In the genomic region with DNA sequence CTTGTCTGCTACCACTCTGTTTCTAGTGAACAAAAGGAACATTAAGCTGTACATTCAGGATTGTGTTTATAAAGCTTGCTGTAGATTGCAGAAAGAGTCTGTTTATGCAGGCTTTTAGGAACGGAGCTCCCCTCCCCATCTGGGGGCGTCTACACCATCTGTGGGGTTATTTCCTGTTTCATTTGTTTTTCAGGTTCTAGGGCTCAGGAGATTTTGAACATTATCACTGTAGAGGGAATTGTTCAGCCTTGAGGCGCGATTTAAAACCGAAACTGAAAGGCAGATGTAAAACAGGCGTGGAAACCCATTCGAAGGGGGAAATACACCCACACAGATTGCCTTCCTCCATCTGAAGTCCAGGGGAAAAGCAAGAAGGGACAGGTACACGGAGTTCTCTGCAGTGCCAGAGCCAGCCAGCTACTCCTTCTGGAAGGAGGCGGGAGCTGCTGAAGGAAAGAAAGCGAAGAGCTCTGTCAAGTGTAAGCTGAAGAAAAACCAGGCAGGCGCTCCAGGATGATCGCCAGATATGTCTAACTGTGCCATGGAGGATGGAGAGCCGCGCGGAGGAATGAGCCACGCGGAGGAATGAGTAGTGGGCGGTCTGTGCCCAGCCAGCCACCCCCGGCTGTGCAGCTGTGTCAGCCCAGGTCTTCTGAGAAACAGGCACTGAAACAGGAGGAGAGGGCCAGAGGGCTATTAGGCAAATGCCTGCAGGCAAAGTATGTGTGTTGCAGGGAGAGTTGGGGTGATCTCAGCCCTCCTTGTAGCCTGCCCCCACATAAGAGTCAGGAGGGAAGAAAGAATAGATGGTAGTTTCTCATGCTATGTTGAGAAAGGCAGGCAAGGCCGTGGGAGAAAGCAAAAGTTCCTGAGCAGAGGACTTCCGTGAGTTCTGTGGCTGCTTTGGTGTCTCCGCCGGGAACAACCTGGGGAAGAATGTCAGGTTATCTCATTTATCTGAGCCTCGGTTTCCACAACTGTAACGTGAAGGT, we compare ENCODE assay signal across 8 mouse cellular contexts. TPM values are rescaled to one million over a fixed set of nuclear protein-coding genes. Genes with fewer than 3 reads are reported as not detected.
A peak's percentile ranks its signal among the peaks of the same experiment; 100 is the strongest.
DNase-seq lines count a peak whose midpoint lies in the region; ATAC-seq and TF ChIP-seq lines count a peak whose summit lies in the region.

No protein-coding gene starts in this region.

- TF ChIP-seq EP300 in heart, postnatal 0 days (IDR thresholded peaks at IDR 0.05; ENCODE audit: low read depth): no peak

- 66% methylated on average over 25 of the region's 25 CpGs for WGBS in forebrain, embryonic 10.5 days
- WGBS in heart, postnatal 0 days: 33% methylated on average over 25 of the region's 25 CpGs
- 33% methylated on average over 25 of the region's 25 CpGs for WGBS in liver, embryonic 16.5 days (ENCODE audit: insufficient replicate concordance)

- H3K27me3 ChIP-seq in forebrain, embryonic 10.5 days (ENCODE audit: poor library complexity, severe bottlenecking): no peaks in the 10 kb centered on the region
- H3K27me3 ChIP-seq in heart, postnatal 0 days (ENCODE audit: control insufficient read depth, insufficient read depth, low read length): no peaks in the 10 kb centered on the region
- no peaks in the 10 kb centered on the region for H3K27me3 ChIP-seq in liver, embryonic 16.5 days (ENCODE audit: control insufficient read depth, insufficient read depth, low read depth, low read length)

- peak overlapping the region; percentile 11; the same call in 1 of the 2 replicates for H3K4me3 ChIP-seq in forebrain, embryonic 10.5 days
- peak overlapping the region; percentile 46 for H3K4me3 ChIP-seq in heart, postnatal 0 days (ENCODE audit: low read depth, low read length)
- H3K4me3 ChIP-seq in liver, embryonic 16.5 days (ENCODE audit: low read depth, low read length): peak overlapping the region; percentile 55

- peak overlapping the region; percentile 53 for H3K27ac ChIP-seq in forebrain, embryonic 10.5 days
- no peak overlapping the region for H3K27ac ChIP-seq in heart, postnatal 0 days (ENCODE audit: low read depth)
- H3K27ac ChIP-seq in liver, embryonic 16.5 days (ENCODE audit: low read length): no peak overlapping the region

- H3K36me3 ChIP-seq in forebrain, embryonic 10.5 days (replicated peaks): no peaks in the 10 kb centered on the region
- H3K36me3 ChIP-seq in heart, postnatal 0 days (replicated peaks; ENCODE audit: control insufficient read depth, insufficient read depth, low read length): no peaks in the 10 kb centered on the region
- H3K36me3 ChIP-seq in liver, embryonic 16.5 days (ENCODE audit: control insufficient read depth, insufficient read depth): no peaks in the 10 kb centered on the region

- peaks cover 12% of the 10 kb centered on the region for H3K4me1 ChIP-seq in forebrain, embryonic 10.5 days
- no peaks in the 10 kb centered on the region for H3K4me1 ChIP-seq in heart, postnatal 0 days (ENCODE audit: control insufficient read depth, insufficient read depth)
- peaks cover 14% of the 10 kb centered on the region for H3K4me1 ChIP-seq in liver, embryonic 16.5 days (ENCODE audit: control insufficient read depth, low read depth, low read length)

- H3K4me2 ChIP-seq in heart, postnatal 0 days (ENCODE audit: low read depth, low read length): peak overlapping the region; percentile 62
- peak overlapping the region; percentile 79 for H3K4me2 ChIP-seq in liver, embryonic 16.5 days (ENCODE audit: low read depth, low read length)

- no peak overlapping the region for H3K9ac ChIP-seq in heart, postnatal 0 days (replicated peaks; ENCODE audit: low read depth, low read length)
- peak overlapping the region; percentile 30 for H3K9ac ChIP-seq in liver, embryonic 16.5 days (ENCODE audit: low read depth, low read length)

- ATAC-seq in CD4-positive, CD25-positive, alpha-beta regulatory T cell, adult 4 months: peak; percentile 95
- no peak for ATAC-seq in heart, postnatal 0 days (ENCODE audit: insufficient read depth, low read depth)
- no peak for ATAC-seq in liver, embryonic 16.5 days (ENCODE audit: low read depth)

- peak; percentile 11 to 13 for DNase-seq in adrenal gland, postnatal 36 days
- DNase-seq in forebrain, embryonic 10.5 days (ENCODE audit: extremely low spot score, low spot score): peak; percentile 22
- no peak for DNase-seq in heart, postnatal 0 days (ENCODE audit: low spot score)
- peak; percentile 77 for DNase-seq in layer of hippocampus, adult 11-12 months (ENCODE audit: low spot score)
- DNase-seq in retina, embryonic 14.5 days (ENCODE audit: low spot score): peak; percentile 20
- no peak for DNase-seq in yolk sac, embryonic 10.5 days (ENCODE audit: low spot score)

- no peaks in the 10 kb centered on the region for H3K9me3 ChIP-seq in forebrain, embryonic 10.5 days
- no peaks in the 10 kb centered on the region for H3K9me3 ChIP-seq in heart, postnatal 0 days (replicated peaks; ENCODE audit: control insufficient read depth, low read length)
- no peaks in the 10 kb centered on the region for H3K9me3 ChIP-seq in liver, embryonic 16.5 days (replicated peaks; ENCODE audit: control insufficient read depth, low read length)

- TF ChIP-seq CTCF in heart, postnatal 0 days (IDR thresholded peaks at IDR 0.05; ENCODE audit: low read depth): no peak

RNA-seq across cellular contexts. Expression of a gene that starts 44.8 kb away (rescaled TPM):
- 10 to 100 TPM; 40.2 to 45.8 TPM for polyA plus RNA-seq in CD4-positive, CD25-positive, alpha-beta regulatory T cell, adult 4 months (2017; shearing (Covaris generic))
- 10 to 100 TPM; 38.9 to 47.6 TPM for total RNA-seq in adrenal gland, postnatal 36 days (2021)
- polyA plus RNA-seq in forebrain, embryonic 10.5 days (2016; fragmentation: Nextera tagmentation; extraction: Ambion mirVana): 29.2 and 31.6 TPM in 2 replicates
- 24.9 and 30.5 TPM in 2 replicates for total RNA-seq in heart, postnatal 0 days (2014; rRNA removed; ENCODE audit: low replicate concordance)
- 9.4 and 11.6 TPM in 2 replicates for polyA plus RNA-seq in heart, postnatal 0 days (2015; fragmentation: Nextera tagmentation; extraction: Ambion mirVana)
- 29.2 and 30.6 TPM in 2 replicates for polyA plus RNA-seq in liver, embryonic 16.5 days (2015; fragmentation: Nextera tagmentation; extraction: Ambion mirVana)

Comparison
In these comparisons a context has a peak if more than half of its experiments do, and no peak if none do; other contexts are left out.
1. DNase-seq: peak in adrenal gland, postnatal 36 days (2 of 2), forebrain, embryonic 10.5 days (single experiment), layer of hippocampus, adult 11-12 months (single experiment) and retina, embryonic 14.5 days (single experiment); none in heart, postnatal 0 days (single experiment) and yolk sac, embryonic 10.5 days (single experiment).
2. Peak in every context shown above with its lines, with median percentiles within 50 percentile points of each other: H3K4me3 ChIP-seq.